Mouse (Mus musculus) hindbrain, postnatal 0 days (tissue): Measurements from ENCODE around the gene Acoxl. TPM values are rescaled to one million over a fixed set of nuclear protein-coding genes. Genes with fewer than 3 reads are reported as not detected.
A peak's percentile ranks its signal among the peaks of the same experiment; 100 is the strongest.

Experiments used
- ATAC-seq: fragments of 200-750 bp; cut with Nextera tagmentation; 2 replicates; pipeline ENCODE4 v1.8.0; 2017; ENCODE audit warnings: mild to moderate bottlenecking, moderate TSS enrichment, moderate library complexity
- DNase-seq: peaks from one replicate; pipeline ENCODE4 v3.0.0-alpha.2; 2015; ENCODE audit warnings: low spot score
- H3K27ac ChIP-seq: fragments of 300-500 bp; sonication (generic); 2 replicates; pipeline ENCODE4 v1.5.1; 2014; ENCODE audit warnings: mild to moderate bottlenecking
- H3K27me3 ChIP-seq: fragments of 300-500 bp; sonication (generic); 2 replicates; pipeline ENCODE4 v1.6.1; 2014; ENCODE audit warnings: low read length, mixed read lengths; ENCODE audit not compliant: insufficient read depth
- H3K36me3 ChIP-seq: fragments of 300-500 bp; sonication (generic); 2 replicates; pipeline ENCODE4 v1.6.1; 2014; ENCODE audit warnings: low read length, mixed read lengths; ENCODE audit not compliant: insufficient read depth
- H3K4me1 ChIP-seq: fragments of 300-500 bp; sonication (generic); 2 replicates; pipeline ENCODE4 v1.6.1; 2014; ENCODE audit warnings: antibody characterized with exemption, low read length, mixed read lengths; ENCODE audit not compliant: insufficient read depth
- H3K4me2 ChIP-seq: fragments of 300-500 bp; sonication (generic); 2 replicates; pipeline ENCODE4 v1.6.1; 2014; ENCODE audit warnings: low read depth, mild to moderate bottlenecking, low read length, moderate library complexity, mixed read lengths
- H3K4me3 ChIP-seq: fragments of 300-500 bp; sonication (generic); 2 replicates; pipeline ENCODE4 v1.5.1; 2014; ENCODE audit warnings: low read length
- H3K9ac ChIP-seq: fragments of 300-500 bp; sonication (generic); replicated peaks from 2 replicates; pipeline ENCODE4 v1.6.1; 2014; ENCODE audit warnings: mild to moderate bottlenecking, low read length, moderate library complexity, mixed read lengths
- H3K9me3 ChIP-seq: fragments of 300-500 bp; sonication (generic); 2 replicates; pipeline ENCODE4 v1.6.1; 2016; ENCODE audit warnings: low read length, mixed read lengths
- CTCF ChIP-seq: IDR thresholded peaks from 2 replicates; pipeline ENCODE4 v1.5.1; 2016; ENCODE audit warnings: antibody characterized with exemption, control low read depth, low read depth
- WGBS: fragments of 180-500 bp; shearing (Covaris S2); extraction: QIAGEN DNeasy Blood & Tissue Kit; methylation state at CpG from one replicate; pipeline ENCODE4 v1.1.7; 2014; 5-methylcytosine and 5-hydroxymethylcytosine counted together
- polyA plus RNA-seq: library from polyadenylated mRNA; unstranded; fragments of >200 nt; fragmentation: Nextera tagmentation; extraction: Ambion mirVana; gene quantifications from 2 replicates; pipeline ENCODE4 v1.2.1, GENCODE M21; 2015
- total RNA-seq: library from RNA; depleted of rRNA; stranded (reverse); fragments of >200 nt; gene quantifications from 2 replicates; pipeline ENCODE4 v1.2.3, GENCODE M21; 2014

Gene Acoxl
- total and polyA plus RNA-seq, 2 experiments from 2014 or later = 0.29 to 0.47 TPM

- ATAC-seq (no peak), DNase-seq (no peak)
- Histone ChIP-seq H3K4me2 (no peak overlapping the region), H3K36me3 (no peaks in the 10 kb centered on the region; the same call in 1 of the 2 replicates), H3K9me3 (no peaks in the 10 kb centered on the region), H3K9ac (no peak overlapping the region), H3K27me3 (no peaks in the 10 kb centered on the region), H3K4me1 (no peaks in the 10 kb centered on the region), H3K4me3 (no peak overlapping the region), H3K27ac (no peak overlapping the region)
- WGBS = 90% methylated on average over 5 of the region's 5 CpGs
- TF ChIP-seq CTCF = no peak
Observed at GRCm38 (mm10) chr2:128132635-128133034, 294.0 kb downstream of the Acoxl start.

- Histone ChIP-seq H3K4me3 (no peak overlapping the region), H3K9ac (no peak overlapping the region), H3K9me3 (no peaks in the 10 kb centered on the region), H3K27me3 (no peaks in the 10 kb centered on the region), H3K36me3 (no peaks in the 10 kb centered on the region; the same call in 1 of the 2 replicates), H3K4me1 (peaks cover 1% of the 10 kb centered on the region; the same call in 1 of the 2 replicates), H3K4me2 (no peak overlapping the region), H3K27ac (no peak overlapping the region)
- DNase-seq (no peak), ATAC-seq (no peak)
- no peak for TF ChIP-seq CTCF
Observed at GRCm38 (mm10) chr2:128133865-128134264, 295.2 kb downstream of the Acoxl start.

DNA sequence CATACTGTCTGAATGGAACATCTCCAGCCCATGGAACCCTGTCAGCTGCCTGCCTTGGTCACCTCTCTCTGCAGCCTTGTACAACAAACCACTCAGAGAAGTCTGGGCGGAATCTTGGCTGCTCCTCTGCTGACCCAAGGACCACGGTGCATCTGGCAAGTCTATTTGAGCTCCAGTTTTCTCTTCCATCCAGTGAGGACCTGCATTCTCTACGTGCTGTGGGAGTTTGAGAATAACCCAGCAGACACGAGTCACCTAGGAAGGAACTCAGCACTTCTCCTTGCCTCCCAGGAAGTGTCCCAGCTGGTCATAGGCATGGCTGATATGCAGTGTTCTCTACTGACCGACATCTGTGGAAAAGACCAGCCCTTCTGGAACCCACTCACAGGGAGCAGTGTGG, 295.8 kb downstream of the Acoxl start:
- no peak for DNase-seq
- Histone ChIP-seq H3K9ac (no peak overlapping the region), H3K9me3 (no peaks in the 10 kb centered on the region), H3K27me3 (no peaks in the 10 kb centered on the region), H3K36me3 (no peaks in the 10 kb centered on the region; the same call in 1 of the 2 replicates), H3K27ac (no peak overlapping the region), H3K4me1 (peaks cover 7% of the 10 kb centered on the region), H3K4me2 (no peak overlapping the region), H3K4me3 (no peak overlapping the region)
- no peak for TF ChIP-seq CTCF
- no peak for ATAC-seq
- 73% methylated on average over 5 of the region's 5 CpGs for WGBS

- DNase-seq = no peak
- no peak overlapping the region for H3K4me3 ChIP-seq
- ATAC-seq = no peak
- H3K9me3 ChIP-seq = no peaks in the 10 kb centered on the region
- no peak overlapping the region for H3K4me2 ChIP-seq
- H3K4me1 ChIP-seq = peaks cover 8% of the 10 kb centered on the region
- H3K27me3 ChIP-seq = no peaks in the 10 kb centered on the region
- WGBS = 53% methylated on average over 8 of the region's 8 CpGs
- H3K9ac ChIP-seq = no peak overlapping the region
- TF ChIP-seq CTCF = peak; percentile 22
- H3K27ac ChIP-seq = no peak overlapping the region
- H3K36me3 ChIP-seq = no peaks in the 10 kb centered on the region; the same call in 1 of the 2 replicates
Observed at GRCm38 (mm10) chr2:128134948-128135347, 296.3 kb downstream of the Acoxl start.

DNA sequence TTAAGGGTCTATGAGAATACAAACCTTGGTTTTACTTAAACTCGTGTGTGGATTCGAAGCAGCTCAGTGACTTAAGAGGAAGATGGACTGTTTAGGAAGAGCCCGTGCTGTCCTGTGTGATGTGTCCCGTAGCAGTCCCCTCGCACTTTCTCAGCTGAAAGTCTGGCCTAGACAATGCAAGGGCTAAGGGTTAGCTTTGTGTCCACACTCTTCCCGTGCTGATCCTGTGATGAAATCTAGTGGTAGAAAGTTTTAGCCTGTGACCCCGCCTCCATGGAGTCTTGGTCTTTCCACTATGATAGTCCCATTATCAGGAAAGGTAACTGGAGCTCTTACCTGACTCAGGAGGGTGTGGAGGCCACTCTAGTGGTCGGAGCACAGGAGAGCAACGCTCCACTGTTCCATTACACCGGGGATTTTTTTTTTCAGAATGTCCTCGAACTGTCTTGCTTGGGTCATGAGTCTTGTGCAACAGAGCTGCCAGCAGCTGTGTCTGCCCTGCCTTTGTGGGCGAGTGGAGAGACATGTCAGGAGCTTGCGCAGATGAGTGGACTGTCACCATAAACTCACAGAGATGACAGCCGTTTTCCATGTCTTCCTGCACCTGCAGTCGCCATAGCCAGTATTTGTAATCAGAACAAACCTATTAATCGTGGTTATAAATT, 298.2 kb downstream of the Acoxl start:
- Histone ChIP-seq H3K27ac (no peak overlapping the region), H3K4me2 (no peak overlapping the region), H3K9me3 (no peaks in the 10 kb centered on the region), H3K4me1 (peaks cover 8% of the 10 kb centered on the region), H3K4me3 (no peak overlapping the region), H3K9ac (no peak overlapping the region), H3K36me3 (no peaks in the 10 kb centered on the region), H3K27me3 (no peaks in the 10 kb centered on the region)
- 90% methylated on average over 16 of the region's 16 CpGs for WGBS
- no peak for ATAC-seq
- no peak for TF ChIP-seq CTCF
- DNase-seq = no peak

DNA sequence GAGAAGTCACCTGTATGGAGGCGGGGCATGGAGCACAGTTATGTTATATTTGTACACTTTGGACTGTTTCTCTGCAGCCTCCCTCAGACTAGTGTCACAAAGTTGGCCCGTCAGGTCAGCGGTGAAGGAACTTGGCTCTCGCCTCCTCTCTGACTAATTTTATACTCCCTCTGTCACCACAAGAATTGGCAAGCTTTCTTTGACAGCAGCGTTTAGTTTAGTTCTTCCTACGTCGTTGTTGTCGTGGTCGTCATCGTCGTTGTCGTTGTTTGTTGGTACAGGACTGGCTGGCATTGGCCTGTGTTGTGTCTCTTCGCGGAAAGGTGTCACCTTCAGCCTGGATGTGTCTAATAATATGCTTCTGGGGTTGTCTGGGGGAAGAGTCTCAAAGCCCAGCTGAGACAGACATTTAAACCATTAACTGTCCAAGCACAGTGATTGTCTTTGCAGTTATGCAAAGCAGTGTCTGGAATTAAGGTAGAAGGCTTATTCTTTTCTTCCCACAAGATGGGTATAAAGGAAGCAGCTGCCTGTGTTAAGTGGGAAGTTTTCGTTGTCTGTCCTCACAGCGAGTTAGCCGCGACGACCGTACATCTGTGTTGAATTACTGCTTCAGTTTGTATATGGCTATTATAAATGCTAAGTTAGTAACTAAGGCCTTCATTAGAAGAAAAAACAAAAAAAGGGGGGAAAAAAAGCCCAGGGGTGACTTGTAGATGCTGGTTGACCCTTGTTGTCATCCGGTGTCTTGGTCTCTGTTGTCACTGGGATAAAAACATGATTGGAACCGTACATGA, 299.0 kb downstream of the Acoxl start:
- Histone ChIP-seq H3K9ac (no peak overlapping the region), H3K27me3 (no peaks in the 10 kb centered on the region), H3K27ac (no peak overlapping the region), H3K9me3 (no peaks in the 10 kb centered on the region), H3K4me3 (no peak overlapping the region), H3K4me1 (peaks cover 8% of the 10 kb centered on the region), H3K36me3 (no peaks in the 10 kb centered on the region), H3K4me2 (no peak overlapping the region)
- TF ChIP-seq CTCF = no peak
- 70% methylated on average over 22 of the region's 22 CpGs for WGBS
- ATAC-seq (no peak), DNase-seq (no peak)

GRCm38 (mm10) chr2:128138924-128139323, 300.2 kb downstream of the Acoxl start:
- Histone ChIP-seq H3K9me3 (no peaks in the 10 kb centered on the region), H3K9ac (no peak overlapping the region), H3K4me2 (no peak overlapping the region), H3K36me3 (no peaks in the 10 kb centered on the region), H3K27me3 (no peaks in the 10 kb centered on the region), H3K4me3 (no peak overlapping the region), H3K4me1 (peaks cover 8% of the 10 kb centered on the region), H3K27ac (no peak overlapping the region)
- peak; percentile 48; the same call in 1 of the 2 replicates for ATAC-seq
- WGBS = 34% methylated on average over 8 of the region's 8 CpGs
- no peak for TF ChIP-seq CTCF
- DNase-seq = peak; percentile 54
